Mouse (Mus musculus) CD8-positive naive resting alpha-beta T cell, adult 2 months (primary cell): ENCODE measurements around the gene Il21r.

Experiments
- DNase-seq, 2 experiments: peaks; one replicate each; pipeline ENCODE4 v3.0.0; 2022; ENCODE audit warnings: low read depth in 2 of 2, low spot score in 2 of 2

Gene Il21r

DNA sequence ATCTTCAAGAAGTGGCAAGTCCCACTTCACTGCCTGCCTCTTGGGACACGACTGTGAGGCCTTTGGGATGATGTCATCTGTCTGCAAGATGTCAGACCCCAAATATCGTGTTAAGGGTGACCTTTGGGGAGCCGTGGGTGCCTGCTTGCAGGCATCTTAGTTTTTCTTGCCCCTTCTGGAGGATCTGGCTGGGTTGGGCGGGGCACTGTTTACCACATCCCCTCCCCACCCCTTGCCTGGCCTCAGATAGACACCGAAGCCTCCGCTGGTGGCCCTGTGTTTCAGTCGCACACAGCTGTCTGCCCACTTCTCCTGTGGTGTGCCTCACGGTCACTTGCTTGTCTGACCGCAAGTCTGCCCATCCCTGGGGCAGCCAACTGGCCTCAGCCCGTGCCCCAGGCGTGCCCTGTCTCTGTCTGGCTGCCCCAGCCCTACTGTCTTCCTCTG lies at the start of gene Il21r:
TSS of gene Il21r (plus strand) at position 245 of the 447 bp plus-strand sequence.
- peak; percentile 50 to 69 for DNase-seq

GRCm38 (mm10) chr7:125553653-125554428 lies 49.4 kb upstream of the Il21r start:
- DNase-seq = no peak

- DNase-seq = no peak
These were observed 48.6 kb upstream of the Il21r start for GRCm38 (mm10) chr7:125554456-125555114.

DNA sequence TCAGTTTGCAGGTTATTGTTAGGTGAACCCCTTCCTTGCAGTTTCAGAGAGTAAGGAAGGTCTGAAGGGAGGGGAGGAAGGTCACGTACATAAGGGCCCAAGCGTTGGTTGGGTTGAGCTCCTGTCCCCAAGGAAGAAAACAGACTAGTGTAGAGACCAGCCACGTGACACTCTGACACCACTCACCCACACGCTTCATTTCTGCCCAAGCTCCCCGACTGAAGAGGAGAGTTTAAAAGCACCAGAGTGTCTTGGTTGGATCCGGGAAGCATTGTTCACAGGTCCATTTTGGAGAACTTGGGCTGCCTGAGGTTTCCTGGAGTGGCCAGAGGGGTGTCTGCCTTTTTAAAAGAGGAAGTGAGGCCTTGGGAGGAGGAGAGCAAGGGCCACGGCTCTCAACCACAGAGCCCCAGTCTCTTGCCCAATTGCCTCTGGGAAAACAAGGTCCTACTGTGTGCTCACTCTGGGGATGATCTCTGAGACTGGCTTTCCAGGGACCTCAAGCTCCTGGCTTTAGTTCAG lies 47.8 kb upstream of the Il21r start:
- no peak for DNase-seq

GRCm38 (mm10) chr7:125556096-125556495 lies 47.1 kb upstream of the Il21r start:
- no peak for DNase-seq

GRCm38 (mm10) chr7:125556865-125557264 lies 46.4 kb upstream of the Il21r start:
- peak in 1 of 2 experiments; percentile 31 for DNase-seq

- no peak for DNase-seq
These were observed 44.8 kb upstream of the Il21r start for GRCm38 (mm10) chr7:125558401-125558945.

- DNase-seq = no peak
These were observed 44.2 kb upstream of the Il21r start for GRCm38 (mm10) chr7:125558997-125559396.

DNA sequence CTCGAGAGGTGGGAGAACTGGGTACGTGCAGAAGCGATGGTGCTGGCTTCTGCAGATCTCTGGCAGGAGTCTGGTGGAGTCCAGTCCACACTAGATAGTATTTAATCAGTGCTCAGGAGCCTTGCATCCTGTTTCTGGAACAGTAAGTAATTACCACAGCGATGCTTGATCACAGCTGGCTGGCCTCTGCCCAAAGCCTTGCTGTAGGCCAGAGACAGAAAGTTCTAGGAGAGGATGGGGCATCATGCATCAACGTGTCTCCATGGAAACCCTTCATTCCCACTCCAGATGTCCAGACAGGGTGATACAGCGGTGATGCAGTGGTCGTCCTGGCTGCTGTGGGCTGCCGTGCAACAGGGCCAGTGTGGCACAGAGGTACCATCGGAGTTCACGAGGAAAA lies 43.7 kb upstream of the Il21r start:
- no peak for DNase-seq

- no peak for DNase-seq
These were observed 43.0 kb upstream of the Il21r start for GRCm38 (mm10) chr7:125560146-125560785.

DNA sequence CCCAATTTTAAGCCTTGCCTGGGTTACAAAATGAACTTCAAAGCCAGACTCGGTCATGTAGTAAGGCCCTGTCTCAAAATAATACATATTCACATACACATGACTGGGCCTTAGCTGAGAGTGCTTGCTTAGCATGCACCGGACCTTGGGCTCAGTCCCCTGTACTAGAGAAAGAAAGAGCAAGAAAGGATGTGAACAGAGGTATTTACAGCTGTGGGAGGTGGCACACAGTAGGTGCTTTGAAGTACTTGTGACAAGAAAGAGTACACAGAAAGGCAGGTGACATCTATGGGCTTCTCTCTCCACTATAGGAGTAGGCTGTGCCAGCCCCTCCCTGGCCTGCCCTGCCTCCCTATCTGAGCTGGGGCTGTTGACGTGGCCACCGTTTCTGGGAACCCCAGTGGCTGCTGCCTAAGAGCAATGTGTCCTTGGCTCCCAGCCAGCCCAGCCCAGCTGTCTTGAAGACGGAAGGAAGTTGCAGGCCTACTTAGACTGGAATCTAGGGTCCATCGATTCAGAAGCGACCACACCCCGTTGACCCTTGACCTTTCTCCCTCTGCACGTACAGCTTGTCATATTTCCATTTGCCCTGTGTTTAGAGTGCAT lies 42.0 kb upstream of the Il21r start:
- DNase-seq = peak; percentile 76 to 81

- no peak for DNase-seq
These were observed 40.8 kb upstream of the Il21r start for GRCm38 (mm10) chr7:125562413-125562812.

- no peak for DNase-seq
These were observed 40.1 kb upstream of the Il21r start for GRCm38 (mm10) chr7:125563093-125563492.

GRCm38 (mm10) chr7:125564316-125565024 lies 38.8 kb upstream of the Il21r start:
- DNase-seq = no peak

DNA sequence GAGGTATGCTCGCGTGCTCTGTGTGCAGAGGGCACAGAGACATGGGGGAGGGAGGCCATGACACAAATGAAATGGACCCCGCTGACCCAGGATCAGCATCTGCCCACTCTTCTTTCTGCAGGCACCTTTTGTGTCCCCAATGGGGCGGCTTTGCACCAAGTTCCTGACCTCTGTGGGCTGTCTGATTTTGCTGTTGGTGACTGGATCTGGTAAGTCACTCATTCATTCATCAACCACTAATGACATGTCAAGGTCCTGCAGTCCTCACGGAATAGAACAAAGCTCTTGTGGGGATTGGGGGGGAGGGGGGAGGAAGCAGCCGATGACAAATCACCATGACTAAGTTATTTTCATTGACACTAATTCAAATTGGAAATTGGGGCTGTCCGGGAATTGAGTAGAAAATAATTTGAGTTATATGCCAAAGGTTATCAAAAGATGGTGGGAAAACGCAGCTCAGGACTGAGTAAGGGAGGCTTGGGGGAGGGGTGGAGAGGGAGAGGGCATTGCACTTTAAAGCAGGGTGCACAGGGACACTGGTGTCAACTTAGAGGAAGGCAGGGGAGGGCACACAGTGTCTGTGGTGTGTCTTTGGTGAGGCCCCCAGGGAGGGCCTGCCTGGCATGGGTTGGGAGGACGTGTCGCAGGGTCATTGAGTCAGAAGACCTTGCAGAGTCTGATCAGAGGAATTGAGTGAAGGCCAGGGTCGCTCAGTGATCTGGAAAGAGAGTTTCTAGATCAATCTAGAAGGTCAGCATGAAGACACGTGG lies 37.5 kb upstream of the Il21r start:
- no peak for DNase-seq

DNA sequence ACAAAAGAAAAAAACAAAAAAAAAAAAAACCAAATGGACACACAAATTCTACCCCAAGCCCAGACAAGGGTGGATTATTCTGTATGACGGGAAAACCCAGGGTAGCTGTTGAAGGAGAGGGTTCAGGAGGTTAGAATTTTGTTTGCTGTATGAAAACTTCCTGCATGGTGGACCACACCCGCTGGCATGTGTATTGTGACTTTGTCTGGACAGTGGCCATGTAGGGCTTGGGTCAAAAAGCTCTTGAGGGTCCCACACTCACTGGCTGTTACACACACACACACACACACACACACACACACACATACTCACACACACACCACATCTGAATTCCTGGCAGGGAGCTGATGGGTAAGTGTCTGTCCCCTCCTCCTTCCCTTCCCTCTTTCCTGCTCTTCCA lies 36.8 kb upstream of the Il21r start:
- DNase-seq = no peak

- no peak for DNase-seq
These were observed 34.3 kb upstream of the Il21r start for GRCm38 (mm10) chr7:125568888-125569287.

GRCm38 (mm10) chr7:125571891-125572290 lies 31.3 kb upstream of the Il21r start:
- no peak for DNase-seq

GRCm38 (mm10) chr7:125572737-125573136 lies 30.5 kb upstream of the Il21r start:
- DNase-seq = no peak

- no peak for DNase-seq
These were observed 29.4 kb upstream of the Il21r start for GRCm38 (mm10) chr7:125573849-125574248.
